Mouse (Mus musculus): Measurements from ENCODE around the gene Nav1. TPM values are rescaled to one million over a fixed set of nuclear protein-coding genes. Genes with fewer than 3 reads are reported as not detected.

Nav1 gene
- total RNA-seq, 2 experiments from 2014 or later: 11.3 to 17.1 TPM

DNA sequence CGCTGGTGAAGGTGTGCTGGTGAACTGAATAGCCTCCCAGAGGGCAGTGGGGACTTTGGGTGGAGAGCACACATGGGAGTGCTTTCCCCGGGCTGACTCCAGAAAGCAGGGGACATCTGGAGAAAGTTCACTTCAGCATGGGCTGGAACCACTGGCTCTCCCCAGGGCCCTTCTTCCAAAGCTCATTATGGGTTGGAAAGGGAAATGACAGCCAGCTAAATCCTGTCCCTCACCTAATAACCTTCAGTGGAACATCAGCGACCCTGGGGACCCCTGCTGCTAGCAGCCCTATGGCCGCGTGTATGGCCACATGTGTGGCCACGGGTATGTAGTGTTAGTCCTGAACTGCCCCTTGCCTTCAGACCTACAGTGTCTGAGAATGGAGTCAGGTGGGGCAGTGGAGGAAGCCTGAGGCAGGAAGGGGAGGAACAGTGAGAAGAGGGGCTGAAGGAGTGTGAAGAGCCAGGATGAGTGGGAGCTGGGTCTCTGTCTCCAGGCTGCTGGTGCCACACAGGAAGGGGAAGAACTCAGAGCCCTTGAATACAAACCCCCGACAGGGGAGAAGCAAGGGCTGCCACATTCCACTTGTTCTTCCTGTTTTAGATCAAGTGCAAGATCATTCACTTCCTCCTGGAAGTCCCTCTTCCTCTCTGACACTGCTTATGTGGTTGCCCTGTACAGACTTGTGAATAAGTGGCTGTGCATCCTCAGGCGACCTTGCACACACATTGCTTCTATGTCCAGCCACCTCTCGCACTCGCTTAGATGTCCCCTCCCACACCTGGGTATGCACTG, 90.4 kb downstream of the Nav1 start:
- no peak for DNase-seq

GRCm38 (mm10) chr1:135515633-135516238, 91.4 kb downstream of the Nav1 start:
- no peak for DNase-seq

GRCm38 (mm10) chr1:135514913-135515632, 92.0 kb downstream of the Nav1 start:
- DNase-seq: peak; percentile 48 to 66

DNA sequence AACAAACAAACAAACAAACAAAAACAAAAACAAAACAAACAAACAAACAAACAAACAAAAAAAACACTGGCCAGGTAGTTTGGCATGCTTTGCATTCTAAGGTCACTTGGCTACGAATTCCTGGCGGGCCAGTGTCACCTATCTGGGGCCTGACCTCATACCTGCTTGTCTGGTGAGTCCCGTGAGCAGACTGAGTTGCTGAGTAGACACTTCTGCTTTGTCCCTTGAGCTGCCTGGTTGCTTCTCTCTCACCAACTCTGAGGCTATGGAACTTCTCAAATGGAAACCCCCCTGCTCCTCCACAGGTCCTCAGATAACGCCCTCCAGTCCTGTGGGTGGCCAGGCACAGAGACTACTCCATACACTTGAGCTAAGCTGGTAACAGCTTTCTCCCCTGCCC, 93.0 kb downstream of the Nav1 start:
- no peak for DNase-seq

DNA sequence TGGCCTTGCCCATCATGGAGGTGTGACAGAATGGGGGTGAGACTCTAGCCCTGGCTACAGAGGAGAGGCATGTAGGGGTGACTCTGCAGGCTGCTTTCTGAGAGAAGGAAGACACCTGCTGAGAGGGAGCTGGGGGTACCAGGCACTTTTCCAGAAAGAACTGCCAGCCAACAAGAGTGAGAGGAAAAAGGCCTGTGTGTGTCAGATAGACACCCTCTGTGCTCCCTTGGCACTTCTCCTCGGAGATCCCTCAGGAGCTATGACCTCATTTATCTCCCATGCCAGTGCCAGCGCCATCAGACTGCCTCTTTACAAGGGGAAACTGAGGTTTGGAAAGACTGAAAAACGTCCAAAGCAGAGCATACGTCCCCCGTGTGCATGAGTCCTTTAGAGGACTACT, 93.6 kb downstream of the Nav1 start:
- peak in 1 of 2 experiments; percentile 42 for DNase-seq

- peak; percentile 69 to 74 for DNase-seq
Observed at GRCm38 (mm10) chr1:135510346-135510977, 96.6 kb downstream of the Nav1 start.

GRCm38 (mm10) chr1:135509145-135510084, 97.7 kb downstream of the Nav1 start:
- DNase-seq: no peak

GRCm38 (mm10) chr1:135508349-135508634, 98.8 kb downstream of the Nav1 start:
- no peak for DNase-seq

DNA sequence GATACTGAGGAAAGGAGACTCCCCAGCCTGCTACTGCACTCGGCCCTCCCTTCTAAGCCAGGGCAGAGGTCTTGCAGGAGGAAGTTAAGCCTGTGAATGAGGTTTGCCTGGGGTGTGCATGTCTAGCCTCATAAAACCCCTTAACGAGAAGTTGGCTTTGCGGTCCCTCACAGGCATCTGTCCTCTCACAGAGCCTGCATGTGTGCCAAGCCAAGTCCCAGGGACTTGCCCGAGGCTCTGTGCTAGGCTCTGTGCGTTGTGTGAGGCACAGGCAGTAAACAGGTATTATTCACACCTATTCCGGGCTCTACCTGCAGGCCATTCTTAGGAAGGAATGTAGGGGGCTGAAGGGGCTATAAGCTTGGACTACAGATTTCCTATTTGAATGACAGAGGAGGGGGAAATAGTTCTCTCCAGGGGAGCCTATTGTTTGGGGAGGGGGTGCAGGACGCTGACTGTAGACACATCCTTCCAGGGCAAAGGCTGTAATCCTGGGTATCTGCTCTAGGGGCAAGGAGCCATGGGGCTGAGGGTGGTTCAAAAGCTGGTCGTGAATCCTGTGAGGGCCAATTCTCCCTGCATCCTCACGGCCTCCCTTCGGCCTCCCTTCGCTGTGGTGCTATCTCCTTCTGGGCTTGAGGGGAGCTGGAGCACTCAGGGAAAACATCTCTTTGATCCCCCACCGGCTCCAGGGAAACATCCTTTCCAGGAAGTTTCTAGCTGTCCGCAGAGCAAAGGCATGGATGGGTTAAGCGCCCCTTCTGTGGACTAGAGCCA, 99.3 kb downstream of the Nav1 start:
- no peak for DNase-seq

- DNase-seq: no peak
Observed at GRCm38 (mm10) chr1:135505499-135505898, 101.6 kb downstream of the Nav1 start.

GRCm38 (mm10) chr1:135503436-135503835, 103.7 kb downstream of the Nav1 start:
- DNase-seq: no peak

DNA sequence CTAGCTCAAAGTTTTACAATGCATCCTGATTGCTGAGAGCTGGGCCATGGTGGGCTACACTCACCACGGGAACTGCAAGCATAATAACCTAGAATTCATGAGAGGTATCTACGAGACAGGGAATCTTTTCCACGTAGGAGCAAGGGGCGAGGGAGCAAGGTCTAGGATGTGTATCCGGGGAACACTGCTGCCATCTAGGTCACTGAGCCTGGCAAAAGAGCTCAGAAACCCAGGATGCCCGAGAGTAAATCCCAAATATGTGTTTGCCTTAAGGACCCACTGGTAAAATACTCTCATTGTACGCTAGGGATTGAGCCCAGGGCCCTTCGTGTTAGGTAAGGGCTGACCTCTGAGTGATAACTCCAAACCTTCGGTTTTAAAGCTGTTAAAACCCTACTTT, 104.3 kb downstream of the Nav1 start:
- no peak for DNase-seq

DNA sequence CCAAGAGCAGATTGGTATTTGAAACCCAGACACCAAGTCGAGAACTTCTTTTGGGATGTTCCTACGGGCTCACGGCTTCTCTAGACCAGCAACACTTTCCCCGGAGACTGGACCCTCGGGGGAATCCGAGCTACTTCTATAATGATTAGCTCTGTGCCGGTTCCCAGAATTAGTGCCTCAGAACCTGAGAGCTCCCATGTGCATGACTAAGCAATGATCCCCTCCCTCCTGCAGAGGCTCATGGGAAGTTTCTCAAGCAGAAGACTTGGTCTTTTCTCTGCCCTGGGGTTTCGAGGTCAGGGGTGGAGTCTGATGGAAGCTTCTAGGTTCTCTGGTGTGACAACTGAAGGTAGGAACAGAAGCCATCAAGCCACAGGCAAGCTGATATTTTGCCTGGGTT, 105.0 kb downstream of the Nav1 start:
- no peak for DNase-seq

DNA sequence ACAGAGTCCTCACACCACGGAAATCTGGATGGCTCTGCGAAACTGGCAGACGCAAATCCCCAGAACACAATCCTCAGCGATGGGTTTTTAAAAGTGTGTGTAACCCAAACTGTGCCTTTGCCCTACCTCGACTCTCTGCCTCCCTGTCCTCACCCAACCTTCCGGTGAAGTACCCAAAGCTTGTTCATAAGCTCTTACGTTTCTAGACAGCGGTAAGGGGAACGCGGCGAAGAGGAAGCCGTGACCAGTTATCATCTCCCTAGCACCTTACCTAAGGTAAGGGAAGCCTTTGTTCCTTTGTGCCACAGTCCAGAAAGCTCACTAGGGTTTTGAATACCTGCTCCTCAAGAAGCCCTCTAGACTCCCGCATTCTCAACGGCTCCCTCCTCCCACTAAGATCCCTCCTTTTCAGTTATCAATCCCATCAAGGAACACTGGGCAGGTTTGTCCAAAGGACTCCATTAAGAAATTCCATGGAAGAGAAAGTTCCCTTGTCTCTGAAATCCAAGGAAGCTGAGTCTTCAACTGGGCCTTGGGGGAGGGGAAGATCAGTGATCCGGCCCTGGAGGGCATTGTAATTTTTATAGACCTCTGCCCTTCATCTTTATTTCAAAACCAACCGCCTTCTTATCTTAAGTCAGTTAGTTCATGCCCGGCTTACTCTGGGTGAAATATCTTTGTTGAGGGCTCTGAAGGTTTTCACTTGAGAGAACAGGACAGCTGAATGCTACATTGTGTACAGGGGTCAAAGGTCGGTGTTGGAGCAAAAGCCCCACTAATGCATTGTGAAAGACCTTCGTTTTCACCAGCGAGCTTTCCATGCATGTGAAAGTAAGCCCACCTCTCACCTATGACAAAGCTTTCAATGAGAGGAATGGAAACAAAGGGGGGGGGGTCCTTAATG, 108.4 kb downstream of the Nav1 start:
- DNase-seq: no peak

DNA sequence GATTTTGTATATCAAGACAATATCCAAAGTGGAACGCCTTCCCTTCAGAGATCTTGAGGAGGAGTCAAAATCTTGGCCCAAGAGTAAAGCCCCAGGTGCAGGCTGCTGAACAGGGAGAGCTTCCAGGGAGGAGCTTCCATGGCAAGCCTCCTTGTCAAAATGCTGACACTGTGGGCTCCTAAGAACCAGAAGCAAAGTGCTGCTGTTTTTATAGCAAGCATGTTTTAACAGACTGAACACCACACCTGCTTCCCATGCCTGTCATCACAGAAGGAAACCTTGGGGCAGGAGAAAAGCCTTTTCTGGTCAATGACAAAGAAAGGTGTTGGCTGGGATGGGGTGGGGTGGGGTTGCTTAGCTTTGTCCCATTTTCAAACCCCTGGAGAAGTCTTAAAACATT, 112.0 kb downstream of the Nav1 start:
- DNase-seq: no peak

DNA sequence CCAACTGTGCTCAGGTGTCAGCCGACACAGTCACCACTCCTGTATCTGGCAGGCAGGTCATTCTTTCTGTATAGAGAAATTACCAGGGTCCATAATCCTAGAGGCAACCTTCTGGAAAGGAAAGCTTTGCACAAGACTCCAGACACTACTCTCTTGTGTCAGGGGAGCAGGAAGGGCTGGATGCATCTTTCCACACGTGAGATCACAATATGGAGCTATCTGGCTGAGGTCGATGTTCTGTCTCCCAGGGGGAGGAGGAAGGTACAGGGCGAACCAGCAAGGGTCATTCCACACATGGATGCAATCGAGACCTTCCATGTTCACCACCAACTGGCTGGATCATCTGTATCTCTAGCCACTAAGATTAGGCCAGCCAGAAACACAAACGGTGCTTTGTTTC, 113.2 kb downstream of the Nav1 start:
- DNase-seq: no peak

DNA sequence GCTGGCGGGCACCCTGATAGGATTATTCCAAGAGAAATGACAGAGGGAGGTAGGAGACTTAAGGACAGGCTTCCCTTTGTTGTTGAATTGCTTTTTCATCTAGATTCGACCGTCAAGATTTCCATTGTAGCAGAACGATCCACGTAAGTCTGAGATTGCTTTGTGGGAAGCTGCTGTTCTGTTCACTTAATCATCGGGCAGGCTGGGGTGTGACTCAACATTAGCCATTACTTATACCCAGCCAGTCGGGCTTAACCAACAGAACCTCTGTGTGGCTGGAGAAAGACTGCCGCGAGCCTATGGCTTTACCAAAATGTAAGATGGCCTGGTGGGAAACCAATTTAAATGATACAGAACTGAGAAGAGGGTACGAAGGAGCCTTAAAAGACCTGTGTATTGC, 114.7 kb downstream of the Nav1 start:
- DNase-seq: no peak

DNA sequence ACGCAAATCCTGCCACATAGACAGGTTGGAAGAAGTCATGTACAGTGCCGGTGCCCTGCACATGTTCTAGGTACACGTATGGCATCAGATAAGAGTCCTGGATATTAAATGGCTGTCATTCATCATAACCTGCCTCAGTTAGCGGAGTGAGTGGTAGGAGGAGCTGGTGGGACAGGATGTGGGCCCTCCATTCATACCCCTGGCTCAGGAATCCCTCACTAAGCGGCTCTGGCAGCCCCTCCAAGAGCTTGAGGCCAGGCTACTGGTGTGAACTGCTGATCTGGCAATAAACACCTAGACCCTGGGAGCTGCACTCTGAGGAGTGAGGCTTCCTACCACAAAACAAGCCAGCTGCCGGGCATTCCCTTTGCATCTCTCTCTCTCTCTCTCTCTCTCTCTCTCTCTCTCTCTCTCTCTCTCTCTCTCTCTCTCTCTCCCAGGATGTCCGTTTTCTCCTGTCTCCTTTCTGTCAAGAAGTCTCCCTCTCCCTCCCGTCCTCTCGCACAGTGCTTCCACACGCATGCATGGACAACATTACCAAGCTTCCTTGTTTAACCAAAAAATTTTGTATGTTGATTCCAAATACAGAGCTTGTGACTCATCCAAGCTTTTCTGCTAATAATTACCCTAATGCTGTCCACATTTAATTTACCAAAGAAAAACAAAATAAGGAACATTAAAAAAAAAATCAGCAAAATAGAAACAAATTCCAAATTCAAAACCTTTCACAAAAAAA, 116.0 kb downstream of the Nav1 start:
- no peak for DNase-seq

GRCm38 (mm10) chr1:135488879-135489278, 118.2 kb downstream of the Nav1 start:
- no peak for DNase-seq

Data from adrenal gland, postnatal 36 days (tissue).